Mouse (Mus musculus) liver, postnatal 0 days (tissue): Measurements from ENCODE around the gene Pdcd2l. TPM values are rescaled to one million over a fixed set of nuclear protein-coding genes. Genes with fewer than 3 reads are reported as not detected.

Experiments used
- ATAC-seq: fragments of 200-750 bp; cut with Nextera tagmentation; 2 replicates; pipeline ENCODE4 v1.8.0; 2017; ENCODE audit warnings: mild to moderate bottlenecking, moderate library complexity
- DNase-seq: peaks from one replicate; pipeline ENCODE4 v3.0.0-alpha.2; 2016
- H3K27ac ChIP-seq: fragments of 300-500 bp; sonication (generic); 2 replicates; pipeline ENCODE4 v1.5.1; 2014; ENCODE audit warnings: antibody characterized with exemption, moderate library complexity, mild to moderate bottlenecking, low read depth
- H3K27me3 ChIP-seq: fragments of 300-500 bp; sonication (generic); 2 replicates; pipeline ENCODE4 v1.6.1; 2014; ENCODE audit warnings: low read length, control low read depth, mixed read lengths; ENCODE audit not compliant: insufficient read depth
- H3K36me3 ChIP-seq: fragments of 300-500 bp; sonication (generic); replicated peaks from 2 replicates; pipeline ENCODE4 v1.6.1; 2014; ENCODE audit warnings: mild to moderate bottlenecking, control low read depth, low read length, moderate library complexity, mixed read lengths; ENCODE audit not compliant: insufficient read depth
- H3K4me1 ChIP-seq: fragments of 300-500 bp; sonication (generic); 2 replicates; pipeline ENCODE4 v1.6.1; 2014; ENCODE audit warnings: antibody characterized with exemption, mild to moderate bottlenecking, control low read depth; ENCODE audit not compliant: insufficient read depth
- H3K4me2 ChIP-seq: fragments of 300-500 bp; sonication (generic); 2 replicates; pipeline ENCODE4 v1.6.1; 2014; ENCODE audit warnings: low read depth, mild to moderate bottlenecking, low read length, moderate library complexity, mixed read lengths
- H3K4me3 ChIP-seq: fragments of 300-500 bp; sonication (generic); 2 replicates; pipeline ENCODE4 v1.5.1; 2014; ENCODE audit warnings: low read depth, low read length
- H3K9ac ChIP-seq: fragments of 300-500 bp; sonication (generic); replicated peaks from 2 replicates; pipeline ENCODE4 v1.6.1; 2014; ENCODE audit warnings: mild to moderate bottlenecking, moderate library complexity
- H3K9me3 ChIP-seq: fragments of 300-500 bp; sonication (generic); 2 replicates; pipeline ENCODE4 v1.6.1; 2016; ENCODE audit warnings: mild to moderate bottlenecking, control low read depth, low read length, mixed read lengths
- CTCF ChIP-seq: sonication (generic); IDR thresholded peaks from 2 replicates; pipeline ENCODE4 v1.5.1; 2016; ENCODE audit warnings: antibody characterized with exemption, low read depth
- EP300 ChIP-seq: IDR thresholded peaks from 2 replicates; pipeline ENCODE4 v1.6.1; 2016; ENCODE audit warnings: antibody characterized with exemption, low read depth, mild to moderate bottlenecking
- WGBS: fragments of 180-500 bp; shearing (Covaris S2); extraction: QIAGEN DNeasy Blood & Tissue Kit; methylation state at CpG from one replicate; pipeline ENCODE4 v1.1.7; 2014; ENCODE audit not compliant: insufficient replicate concordance; 5-methylcytosine and 5-hydroxymethylcytosine counted together
- polyA plus RNA-seq: library from polyadenylated mRNA; unstranded; fragments of >200 nt; fragmentation: Nextera tagmentation; extraction: Ambion mirVana; gene quantifications from 2 replicates; pipeline ENCODE4 v1.2.1, GENCODE M21; 2015

The Pdcd2l gene
- polyA plus RNA-seq, 1 experiment from 2014 or later = 17.2 TPM

DNA sequence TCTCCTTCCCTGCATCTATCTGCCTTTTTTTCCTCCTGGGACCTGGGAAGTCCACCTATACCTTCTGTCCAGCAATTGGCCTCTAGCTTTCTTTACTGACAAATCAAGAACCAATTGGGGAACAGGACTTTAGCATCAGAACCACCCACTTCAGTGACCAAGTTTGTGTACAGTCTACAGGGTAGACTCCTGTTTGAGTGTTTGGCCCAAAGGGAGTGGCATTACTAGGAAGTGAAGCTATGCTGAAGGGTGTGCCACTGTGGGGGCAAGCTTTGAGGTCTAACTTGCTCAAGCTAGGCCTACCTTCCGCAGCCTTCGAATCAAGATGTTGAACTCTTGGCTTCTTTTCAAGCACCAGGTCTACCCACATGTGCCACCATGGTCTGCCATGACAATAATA, 4.4 kb upstream of the Pdcd2l start:
- H3K4me3 ChIP-seq = no peak overlapping the region
- H3K9ac ChIP-seq = no peak overlapping the region
- ATAC-seq = no peak
- no peaks in the 10 kb centered on the region for H3K27me3 ChIP-seq
- 0 out of 2 replicates have a peak, but pooled peaks cover 2% of the 10 kb centered on the region for H3K4me1 ChIP-seq
- H3K9me3 ChIP-seq = no peaks in the 10 kb centered on the region
- H3K4me2 ChIP-seq = no peak overlapping the region
- no peak for TF ChIP-seq CTCF
- TF ChIP-seq EP300 = no peak
- 90% methylated on average over 2 of the region's 2 CpGs for WGBS
- no peak overlapping the region for H3K27ac ChIP-seq
- H3K36me3 ChIP-seq = peaks cover 45% of the 10 kb centered on the region
- no peak for DNase-seq

DNA sequence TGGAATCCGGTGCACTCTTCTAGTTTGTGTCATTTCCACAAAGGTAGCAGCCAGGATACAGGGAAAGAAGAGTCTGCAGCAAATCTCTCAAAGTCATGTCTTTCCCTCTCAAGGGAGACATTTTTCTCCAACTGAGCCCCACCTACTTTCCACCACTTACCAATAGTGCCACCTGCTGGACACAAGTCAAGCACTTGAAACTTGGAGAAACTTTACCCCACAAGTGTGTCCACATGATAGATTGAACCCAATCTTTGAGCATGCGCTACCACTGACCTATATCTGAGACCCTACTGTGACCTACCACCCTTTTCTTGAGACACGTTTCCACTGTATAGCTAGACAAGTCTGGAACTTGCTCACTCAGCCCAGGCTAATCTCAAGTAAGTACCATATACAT, 1.9 kb upstream of the Pdcd2l start:
- no peak for ATAC-seq
- H3K9me3 ChIP-seq = no peaks in the 10 kb centered on the region
- peaks cover 26% of the 10 kb centered on the region for H3K36me3 ChIP-seq
- H3K27me3 ChIP-seq = no peaks in the 10 kb centered on the region
- no peak overlapping the region for H3K27ac ChIP-seq
- TF ChIP-seq EP300 (no peak), CTCF (peak; percentile 78)
- DNase-seq = peak; percentile 62
- H3K4me2 ChIP-seq = no peak overlapping the region
- WGBS = 49% methylated on average over 3 of the region's 3 CpGs
- peaks cover 8% of the 10 kb centered on the region; the same call in 1 of the 2 replicates for H3K4me1 ChIP-seq
- H3K4me3 ChIP-seq = no peak overlapping the region
- H3K9ac ChIP-seq = no peak overlapping the region

DNA sequence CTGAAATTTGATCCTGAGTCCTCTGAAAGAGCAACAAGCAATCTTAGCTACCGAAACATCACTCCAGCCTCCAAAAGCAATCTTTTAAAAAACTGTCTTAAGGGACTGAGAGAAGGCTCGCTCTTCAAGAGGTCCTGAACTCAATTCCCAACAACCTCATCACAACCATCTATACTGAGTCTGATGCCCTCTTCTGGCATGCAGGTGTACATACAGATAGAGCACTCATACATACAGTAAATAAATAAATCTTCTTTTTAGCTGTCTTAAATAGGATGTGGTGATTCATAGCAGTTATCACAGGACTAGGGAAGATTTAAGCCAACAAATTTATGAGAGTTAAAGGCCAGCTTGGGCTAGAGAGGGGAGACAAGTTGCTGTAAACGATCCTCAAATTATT, 829 bp downstream of the Pdcd2l start:
- 44% methylated on average over 3 of the region's 3 CpGs for WGBS
- Histone ChIP-seq H3K9me3 (no peaks in the 10 kb centered on the region), H3K27ac (peak overlapping the region; percentile 66), H3K4me3 (peak overlapping the region; percentile 72), H3K9ac (peak overlapping the region; percentile 78), H3K36me3 (peaks cover 7% of the 10 kb centered on the region), H3K4me2 (peak overlapping the region; percentile 83), H3K27me3 (no peaks in the 10 kb centered on the region), H3K4me1 (peaks cover 8% of the 10 kb centered on the region; the same call in 1 of the 2 replicates)
- ATAC-seq (peak; percentile 56), DNase-seq (no peak)
- TF ChIP-seq CTCF (peak; percentile 63), EP300 (no peak)

DNA sequence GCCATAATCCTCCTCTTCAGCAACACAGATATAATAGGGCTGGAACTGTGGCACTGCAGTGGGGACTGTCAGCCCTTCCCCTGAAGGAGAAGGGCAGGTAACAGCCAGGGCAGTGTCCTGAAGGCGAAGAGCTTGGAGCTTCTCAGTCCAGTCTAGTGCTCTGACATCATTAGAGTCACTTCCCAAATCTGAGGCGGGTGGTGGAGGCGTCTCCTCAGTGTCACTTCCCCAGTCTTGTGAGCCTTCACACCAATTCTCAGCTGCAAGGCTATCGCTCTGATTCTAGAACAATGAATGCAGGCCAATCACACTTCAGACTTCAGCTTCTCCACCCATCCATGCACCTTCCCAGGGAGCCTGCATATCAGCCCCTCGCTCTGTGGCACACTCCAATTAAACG, 3.6 kb downstream of the Pdcd2l start:
- peaks cover 24% of the 10 kb centered on the region for H3K36me3 ChIP-seq

DNA sequence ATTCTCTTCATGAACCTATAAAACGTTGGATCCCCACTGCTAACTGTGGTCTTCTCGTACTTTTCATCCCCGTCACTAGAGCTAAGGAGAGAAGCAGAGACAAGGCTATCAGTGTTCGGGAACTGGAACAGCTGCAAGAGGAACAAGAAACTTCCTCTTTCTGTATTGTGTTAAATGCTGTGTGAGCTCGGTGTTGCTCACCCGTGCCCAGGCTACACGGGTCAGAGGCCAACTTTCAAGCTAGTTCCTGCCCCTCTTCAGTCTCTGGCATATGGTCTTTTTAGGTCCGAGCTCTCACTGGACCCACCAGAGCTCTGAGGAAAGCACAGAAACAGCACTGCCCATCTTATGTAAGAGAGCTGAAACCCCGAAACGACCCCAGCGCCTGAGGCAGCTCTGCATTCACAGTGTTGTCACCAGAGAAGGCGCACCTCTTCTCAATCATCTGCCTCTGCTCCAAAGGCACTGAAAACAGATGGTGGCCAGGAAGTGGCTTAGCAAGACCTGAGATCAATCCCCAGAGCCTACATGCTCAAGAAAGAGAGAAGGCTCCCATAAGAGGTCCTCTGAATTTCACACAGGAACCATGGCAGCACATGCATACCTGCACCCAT, 7.0 kb downstream of the Pdcd2l start:
- WGBS = 50% methylated on average over 12 of the region's 12 CpGs
- Histone ChIP-seq H3K27ac (peak overlapping the region; percentile 67), H3K4me3 (no peak overlapping the region), H3K36me3 (peaks cover 46% of the 10 kb centered on the region), H3K4me2 (no peak overlapping the region), H3K27me3 (no peaks in the 10 kb centered on the region), H3K9ac (no peak overlapping the region), H3K9me3 (no peaks in the 10 kb centered on the region), H3K4me1 (no peaks in the 10 kb centered on the region)
- TF ChIP-seq EP300 (no peak), CTCF (no peak)
- peak; percentile 50 for ATAC-seq
- DNase-seq = no peak

More for the DNA sequence above, 3.6 kb downstream of the Pdcd2l start:
- Histone ChIP-seq H3K9me3 (no peaks in the 10 kb centered on the region), H3K27me3 (no peaks in the 10 kb centered on the region), H3K27ac (peak overlapping the region; percentile 26; the same call in 1 of the 2 replicates), H3K4me3 (no peak overlapping the region), H3K9ac (no peak overlapping the region), H3K4me2 (no peak overlapping the region), H3K4me1 (peaks cover 8% of the 10 kb centered on the region; the same call in 1 of the 2 replicates)
- ATAC-seq (no peak), DNase-seq (no peak)
- TF ChIP-seq EP300 (no peak), CTCF (no peak)
- WGBS = 83% methylated on average over 6 of the region's 6 CpGs

DNA sequence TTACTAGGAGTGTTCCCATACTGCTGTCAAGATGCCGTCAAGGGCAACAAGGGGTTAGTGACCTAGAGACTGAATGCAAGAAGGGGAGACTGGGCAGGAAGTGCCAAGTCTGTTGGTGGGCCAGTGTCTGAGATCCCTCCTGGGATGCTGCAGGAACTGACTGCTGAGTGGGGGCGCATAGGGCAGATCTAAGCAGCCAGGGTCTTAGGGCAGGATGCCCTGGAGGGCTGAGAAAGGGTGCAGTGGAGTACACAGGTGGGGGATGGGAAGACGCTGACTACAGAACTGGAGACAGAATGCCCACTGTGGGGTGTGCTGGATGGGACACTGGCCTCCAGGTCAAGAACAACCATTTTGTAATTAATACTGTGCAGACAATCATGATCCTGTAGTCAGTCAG, 12.7 kb downstream of the Pdcd2l start:
- Histone ChIP-seq H3K4me3 (no peak overlapping the region), H3K4me2 (no peak overlapping the region), H3K4me1 (no peaks in the 10 kb centered on the region), H3K27me3 (no peaks in the 10 kb centered on the region), H3K36me3 (peaks cover 30% of the 10 kb centered on the region), H3K9ac (no peak overlapping the region), H3K27ac (no peak overlapping the region), H3K9me3 (no peaks in the 10 kb centered on the region)
- WGBS = 84% methylated on average over 3 of the region's 3 CpGs
- ATAC-seq (no peak), DNase-seq (no peak)
- TF ChIP-seq EP300 = no peak
